Mouse (Mus musculus) granulocyte monocyte progenitor cell, adult 5-6 weeks (primary cell): ENCODE results near the gene Cdc45. TPM values are rescaled to one million over a fixed set of nuclear protein-coding genes. Genes with fewer than 3 reads are reported as not detected.
A peak's percentile ranks its signal among the peaks of the same experiment; 100 is the strongest.
"Not testable (repeated sequence)": the region's sequence is repeated elsewhere in the genome, so short reads cannot be mapped to it uniquely, and the experiment has no call there.

Experiments
- ATAC-seq: replicated peaks from 2 replicates; pipeline ENCODE4 v1.8.0; 2016; ENCODE audit warnings: mild to moderate bottlenecking, moderate TSS enrichment, inconsistent platforms; ENCODE audit not compliant: poor library complexity, severe bottlenecking
- total RNA-seq, 2 experiments: library from RNA; stranded (forward) in 1 of 2; stranded (reverse) in 1 of 2; fragments of 200-712, 200-1000 nt in 1 of 2; fragments of >200 nt in 1 of 2; fragmentation: Nextera tagmentation in 1 of 2; gene quantifications; 2 replicates each; pipeline ENCODE4 v1.2.3; 2014 to 2017

Gene Cdc45
- total RNA-seq (2014; fragmentation: Nextera tagmentation) (73.9 and 90.3 TPM in 2 replicates), total RNA-seq (2017) (96.0 and 110 TPM in 2 replicates)

GRCm38 (mm10) chr16:18811468-18812384 lies at the start of gene Cdc45, which contains the start of gene Ufd1:
Cdc45 (minus strand) TSS chr16:18811987.
Ufd1 (plus strand) TSS chr16:18811779.
- peak; percentile 75 for ATAC-seq

GRCm38 (mm10) chr16:18860186-18860585 lies 48.4 kb upstream of the Cdc45 start:
- no peak for ATAC-seq

- peak; percentile 90 for ATAC-seq
Observed at GRCm38 (mm10) chr16:18858551-18858950, 46.8 kb upstream of the Cdc45 start.

- ATAC-seq, result not testable (repeated sequence)
Observed at GRCm38 (mm10) chr16:18849521-18850190, 37.9 kb upstream of the Cdc45 start.

- no peak for ATAC-seq
Observed at GRCm38 (mm10) chr16:18846301-18846820, 34.6 kb upstream of the Cdc45 start.

- ATAC-seq, result no peak
Observed at GRCm38 (mm10) chr16:18838346-18838745, 26.6 kb upstream of the Cdc45 start.

- ATAC-seq, result peak; percentile 93
Observed at GRCm38 (mm10) chr16:18836468-18837208, 24.9 kb upstream of the Cdc45 start, which contains the start of the genes 2510002D24Rik and Gm28539. 2510002D24Rik (plus strand) TSS chr16:18836578. Gm28539 (plus strand) TSS chr16:18836584.

GRCm38 (mm10) chr16:18836073-18836467 lies 24.3 kb upstream of the Cdc45 start:
- no peak for ATAC-seq

- ATAC-seq, result no peak
Observed at GRCm38 (mm10) chr16:18833486-18833885, 21.7 kb upstream of the Cdc45 start.

GRCm38 (mm10) chr16:18829102-18829501 lies 17.3 kb upstream of the Cdc45 start:
- ATAC-seq, result no peak

- no peak for ATAC-seq
Observed at GRCm38 (mm10) chr16:18828630-18829029, 16.8 kb upstream of the Cdc45 start.

- ATAC-seq, result no peak
Observed at GRCm38 (mm10) chr16:18822925-18823324, 11.1 kb upstream of the Cdc45 start.

GRCm38 (mm10) chr16:18822356-18822755 lies 10.6 kb upstream of the Cdc45 start:
- ATAC-seq, result no peak

- ATAC-seq, result no peak
Observed at GRCm38 (mm10) chr16:18812385-18812910, 661 bp upstream of the Cdc45 start.

- peak; percentile 21; the same call in 1 of the 2 replicates for ATAC-seq
Observed at GRCm38 (mm10) chr16:18811032-18811431, 755 bp downstream of the Cdc45 start.

GRCm38 (mm10) chr16:18809001-18809400 lies 2.8 kb downstream of the Cdc45 start:
- peak; percentile 59 for ATAC-seq

- ATAC-seq, result no peak
Observed at GRCm38 (mm10) chr16:18805746-18806145, 6.0 kb downstream of the Cdc45 start.

GRCm38 (mm10) chr16:18798841-18799240 lies 12.9 kb downstream of the Cdc45 start:
- no peak for ATAC-seq

- ATAC-seq, result no peak
Observed at GRCm38 (mm10) chr16:18798151-18798550, 13.6 kb downstream of the Cdc45 start.

- ATAC-seq, result no peak
Observed at GRCm38 (mm10) chr16:18796645-18797044, 15.1 kb downstream of the Cdc45 start.
